Mouse (Mus musculus) induced T-regulatory cell, adult 2 months (primary cell): Measurements from ENCODE around the gene Msi2.

Experiments
- DNase-seq: peaks from one replicate; pipeline ENCODE4 v3.0.0-alpha.2; 2012; ENCODE audit warnings: low read depth

The Msi2 gene

GRCm38 (mm10) chr11:88589641-88590040 lies 128.7 kb downstream of the Msi2 start:
- DNase-seq: no peak

- no peak for DNase-seq
These were observed 129.6 kb downstream of the Msi2 start for GRCm38 (mm10) chr11:88588688-88589210.

GRCm38 (mm10) chr11:88587710-88588109 lies 130.6 kb downstream of the Msi2 start:
- no peak for DNase-seq

GRCm38 (mm10) chr11:88585880-88586279 lies 132.4 kb downstream of the Msi2 start:
- DNase-seq: no peak

GRCm38 (mm10) chr11:88585171-88585632 lies 133.1 kb downstream of the Msi2 start:
- DNase-seq: no peak

GRCm38 (mm10) chr11:88583866-88584265 lies 134.4 kb downstream of the Msi2 start:
- DNase-seq: no peak

GRCm38 (mm10) chr11:88583259-88583833 lies 135.0 kb downstream of the Msi2 start:
- no peak for DNase-seq

- DNase-seq: peak; percentile 41
These were observed 135.5 kb downstream of the Msi2 start for GRCm38 (mm10) chr11:88582781-88583180.

- peak; percentile 40 for DNase-seq
These were observed 136.1 kb downstream of the Msi2 start for GRCm38 (mm10) chr11:88582021-88582707.

GRCm38 (mm10) chr11:88581375-88581774 lies 136.9 kb downstream of the Msi2 start:
- no peak for DNase-seq

GRCm38 (mm10) chr11:88578700-88579099 lies 139.6 kb downstream of the Msi2 start:
- peak; percentile 48 for DNase-seq

- DNase-seq: no peak
These were observed 141.2 kb downstream of the Msi2 start for GRCm38 (mm10) chr11:88577076-88577475.

- peak; percentile 79 for DNase-seq
These were observed 141.9 kb downstream of the Msi2 start for GRCm38 (mm10) chr11:88576233-88576998.

GRCm38 (mm10) chr11:88574575-88575360 lies 143.5 kb downstream of the Msi2 start:
- peak; percentile 52 for DNase-seq

- DNase-seq: no peak
These were observed 145.3 kb downstream of the Msi2 start for GRCm38 (mm10) chr11:88573013-88573412.

- DNase-seq: no peak
These were observed 145.9 kb downstream of the Msi2 start for GRCm38 (mm10) chr11:88572461-88572860.

- DNase-seq: no peak
These were observed 147.6 kb downstream of the Msi2 start for GRCm38 (mm10) chr11:88570715-88571202.

GRCm38 (mm10) chr11:88566613-88567606 lies 151.4 kb downstream of the Msi2 start:
- peak; percentile 70 for DNase-seq

- no peak for DNase-seq
These were observed 153.5 kb downstream of the Msi2 start for GRCm38 (mm10) chr11:88564810-88565209.

GRCm38 (mm10) chr11:88564363-88564762 lies 153.9 kb downstream of the Msi2 start:
- DNase-seq: no peak
